Mouse (Mus musculus): ENCODE data around the gene Hmx1.

The Hmx1 gene

GRCm38 (mm10) chr5:35398310-35398910, 9.5 kb downstream of the Hmx1 start:
- no peak for DNase-seq

GRCm38 (mm10) chr5:35399061-35399460, 10.2 kb downstream of the Hmx1 start:
- no peak for DNase-seq

GRCm38 (mm10) chr5:35399704-35400320, 10.9 kb downstream of the Hmx1 start:
- DNase-seq: no peak

GRCm38 (mm10) chr5:35401240-35401639, 12.3 kb downstream of the Hmx1 start:
- no peak for DNase-seq

GRCm38 (mm10) chr5:35407411-35407930, 18.6 kb downstream of the Hmx1 start:
- no peak for DNase-seq

- DNase-seq: no peak
Observed at GRCm38 (mm10) chr5:35411028-35411427, 22.1 kb downstream of the Hmx1 start.

- DNase-seq: no peak
Observed at GRCm38 (mm10) chr5:35412833-35413232, 23.9 kb downstream of the Hmx1 start.

- no peak for DNase-seq
Observed at GRCm38 (mm10) chr5:35417707-35418106, 28.8 kb downstream of the Hmx1 start.

GRCm38 (mm10) chr5:35421622-35422021, 32.7 kb downstream of the Hmx1 start:
- DNase-seq: no peak

GRCm38 (mm10) chr5:35425218-35425617, 36.3 kb downstream of the Hmx1 start:
- peak; percentile 67 to 71 for DNase-seq

- peak; percentile 45 to 73 for DNase-seq
Observed at GRCm38 (mm10) chr5:35427901-35428300, 39.0 kb downstream of the Hmx1 start.

- DNase-seq: no peak
Observed at GRCm38 (mm10) chr5:35428421-35428820, 39.5 kb downstream of the Hmx1 start.

GRCm38 (mm10) chr5:35432098-35432497, 43.2 kb downstream of the Hmx1 start:
- DNase-seq: no peak

- peak in 1 of 2 experiments; percentile 19 for DNase-seq
Observed at GRCm38 (mm10) chr5:35434038-35434437, 45.1 kb downstream of the Hmx1 start.

GRCm38 (mm10) chr5:35434703-35435102, 45.8 kb downstream of the Hmx1 start:
- no peak for DNase-seq

- no peak for DNase-seq
Observed at GRCm38 (mm10) chr5:35438805-35439204, 49.9 kb downstream of the Hmx1 start.

GRCm38 (mm10) chr5:35440459-35440858, 51.6 kb downstream of the Hmx1 start:
- no peak for DNase-seq

GRCm38 (mm10) chr5:35441411-35441810, 52.5 kb downstream of the Hmx1 start:
- DNase-seq: peak; percentile 56 to 68

GRCm38 (mm10) chr5:35444731-35445130, 55.8 kb downstream of the Hmx1 start:
- no peak for DNase-seq

GRCm38 (mm10) chr5:35447656-35448443, 58.9 kb downstream of the Hmx1 start:
- DNase-seq: peak in 1 of 2 experiments; percentile 12
